In the genomic region with DNA sequence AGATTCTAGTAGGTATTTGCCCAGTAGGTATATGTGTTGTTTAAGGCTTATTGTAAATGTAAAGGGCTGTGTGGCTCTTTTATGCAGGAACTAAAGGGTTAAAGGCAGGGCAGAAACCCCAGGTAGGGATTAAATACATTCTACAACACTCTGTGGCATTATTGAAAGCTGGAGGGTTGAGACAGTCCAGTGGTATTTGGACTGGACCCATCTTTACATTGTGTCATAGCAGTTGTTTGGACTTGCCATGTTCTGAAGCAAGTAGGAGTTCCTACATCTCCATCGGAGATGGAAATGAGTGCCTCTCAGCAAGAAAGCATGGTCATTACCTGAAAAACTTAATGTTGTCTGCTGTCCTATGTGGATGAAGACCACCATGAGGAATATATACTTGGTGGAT, we compare ENCODE assay signal across 34 mouse cellular contexts. TPM values are rescaled to one million over a fixed set of nuclear protein-coding genes. Genes with fewer than 3 reads are reported as not detected.
"Had no signal": no experiment of that assay in that cellular context is flagged by ENCODE, and none has a peak within 500 bp of the region (broad histone marks: within the 10 kb centered on the region; RNA-seq: fewer than 3 reads in every experiment).

No protein-coding gene starts in this region.

- DNase-seq: cerebellum, adult 8-10 months; cerebellum, adult 9-10 months; cerebellum, adult 9-11 months; cerebellum, postnatal 10 days; cerebellum, postnatal 14 days; cerebellum, postnatal 25 days; cerebellum, postnatal 36 days; embryo, embryonic 11 days; forebrain, postnatal 0 days; gastrocnemius, adult 2 months; gastrocnemius, postnatal 10 days; gastrocnemius, postnatal 14 days; gastrocnemius, postnatal 25 days; gastrocnemius, postnatal 36 days; heart, adult 11 months; heart, adult 18-20 months; heart, adult 2 months had no signal

RNA-seq across cellular contexts. Expression of gene Khdc1a, which starts 8.7 kb away (rescaled TPM):
- polyA plus RNA-seq: cortical plate, adult 2 months; embryonic facial prominence, embryonic 10.5 days; embryonic facial prominence, embryonic 11.5 days; embryonic facial prominence, embryonic 12.5 days; embryonic facial prominence, embryonic 13.5 days; embryonic facial prominence, embryonic 14.5 days; embryonic facial prominence, embryonic 15.5 days; erythroblast, embryonic 14.5 days; forebrain, embryonic 10.5 days; forebrain, embryonic 11.5 days; forebrain, embryonic 12.5 days; forebrain, embryonic 13.5 days; forebrain, embryonic 14.5 days; forebrain, embryonic 15.5 days; forebrain, embryonic 16.5 days; forebrain, postnatal 0 days; frontal cortex, adult 2 months; heart, adult 2 months; heart, embryonic 10.5 days had no signal

RNA-seq across cellular contexts. Expression of gene Khdc1c, which starts 27.4 kb away (rescaled TPM):
- polyA plus RNA-seq: cortical plate, adult 2 months; embryonic facial prominence, embryonic 10.5 days; embryonic facial prominence, embryonic 11.5 days; embryonic facial prominence, embryonic 12.5 days; embryonic facial prominence, embryonic 13.5 days; embryonic facial prominence, embryonic 14.5 days; embryonic facial prominence, embryonic 15.5 days; erythroblast, embryonic 14.5 days; forebrain, embryonic 10.5 days; forebrain, embryonic 11.5 days; forebrain, embryonic 12.5 days; forebrain, embryonic 13.5 days; forebrain, embryonic 14.5 days; forebrain, embryonic 15.5 days; forebrain, embryonic 16.5 days; forebrain, postnatal 0 days; frontal cortex, adult 2 months; heart, adult 2 months; heart, embryonic 10.5 days had no signal

RNA-seq across cellular contexts. Expression of gene Khdc1b, which starts 42.6 kb away (rescaled TPM):
- polyA plus RNA-seq: cortical plate, adult 2 months; embryonic facial prominence, embryonic 10.5 days; embryonic facial prominence, embryonic 11.5 days; embryonic facial prominence, embryonic 13.5 days; embryonic facial prominence, embryonic 14.5 days; erythroblast, embryonic 14.5 days; forebrain, embryonic 10.5 days; forebrain, embryonic 11.5 days; forebrain, embryonic 12.5 days; forebrain, embryonic 14.5 days; forebrain, embryonic 16.5 days; frontal cortex, adult 2 months; heart, adult 2 months had no signal
